Mouse (Mus musculus) limb, embryonic 12.5 days (tissue): ENCODE data around the gene Zc3h8. TPM values are rescaled to one million over a fixed set of nuclear protein-coding genes. Genes with fewer than 3 reads are reported as not detected.

Experiments used
- ATAC-seq: fragments of 200-750 bp; cut with Nextera tagmentation; 2 replicates; pipeline ENCODE4 v1.8.0; 2017; ENCODE audit warnings: low read depth, moderate TSS enrichment; ENCODE audit not compliant: insufficient number of reproducible peaks, insufficient read depth, low FRiP score, low TSS enrichment
- H3K27ac ChIP-seq: fragments of 300-500 bp; sonication (generic); 2 replicates; pipeline ENCODE4 v1.5.1; 2016; ENCODE audit warnings: mild to moderate bottlenecking, moderate library complexity
- H3K27me3 ChIP-seq: fragments of 300-500 bp; sonication (generic); 2 replicates; pipeline ENCODE4 v1.6.1; 2016; ENCODE audit warnings: mild to moderate bottlenecking, moderate library complexity
- H3K36me3 ChIP-seq: fragments of 300-500 bp; sonication (generic); 2 replicates; pipeline ENCODE4 v1.6.1; 2016; ENCODE audit warnings: mild to moderate bottlenecking, moderate library complexity
- H3K4me1 ChIP-seq: fragments of 300-500 bp; sonication (generic); replicated peaks from 2 replicates; pipeline ENCODE4 v1.6.1; 2016
- H3K4me2 ChIP-seq: fragments of 300-500 bp; sonication (generic); 2 replicates; pipeline ENCODE4 v1.6.1; 2016; ENCODE audit warnings: mild to moderate bottlenecking, moderate library complexity
- H3K4me3 ChIP-seq: fragments of 300-500 bp; sonication (generic); replicated peaks from 2 replicates; pipeline ENCODE4 v1.5.1; 2016; ENCODE audit warnings: mild to moderate bottlenecking
- H3K9ac ChIP-seq: fragments of 300-500 bp; sonication (generic); replicated peaks from 2 replicates; pipeline ENCODE4 v1.6.1; 2016; ENCODE audit warnings: mild to moderate bottlenecking, moderate library complexity
- H3K9me3 ChIP-seq: fragments of 300-500 bp; sonication (generic); 2 replicates; pipeline ENCODE4 v1.6.1; 2016; ENCODE audit warnings: mild to moderate bottlenecking, moderate library complexity
- WGBS: fragments of 180-500 bp; shearing (Covaris S2); methylation state at CpG from one replicate; pipeline ENCODE4 v1.1.7; 2016; 5-methylcytosine and 5-hydroxymethylcytosine counted together
- polyA plus RNA-seq: library from polyadenylated mRNA; unstranded; fragments of >200 nt; fragmentation: Nextera tagmentation; extraction: Ambion mirVana; gene quantifications from 2 replicates; pipeline ENCODE4 v1.2.1, GENCODE M21; 2016

Gene Zc3h8
- polyA plus RNA-seq: 9.2 and 9.4 TPM in 2 replicates

GRCm38 (mm10) chr2:128943538-128944528, at the start of gene Zc3h8:
Zc3h8 (minus strand) TSS chr2:128944077.
- H3K4me3 ChIP-seq: peak within 1 kb of the TSS; percentile 74
- WGBS: 2% methylated on average over 65 of the region's 65 CpGs
- peak within 1 kb of the TSS; percentile 72 for H3K9ac ChIP-seq
- H3K4me1 ChIP-seq: 0 out of 2 replicates have a peak, but pooled peaks cover 4% of the 10 kb centered on the region
- peak within 1 kb of the TSS; percentile 74 for H3K4me2 ChIP-seq
- no peaks in the 10 kb centered on the region for H3K27me3 ChIP-seq
- no peaks in the 10 kb centered on the region for H3K9me3 ChIP-seq
- ATAC-seq: peak; percentile 90
- peak within 1 kb of the TSS; percentile 93 for H3K27ac ChIP-seq
- peaks cover 4% of the 10 kb centered on the region; the same call in 1 of the 2 replicates for H3K36me3 ChIP-seq

GRCm38 (mm10) chr2:128984746-128985145, 40.9 kb upstream of the Zc3h8 start:
- Histone ChIP-seq H3K4me1 (no peaks in the 10 kb centered on the region; the same call in 1 of the 2 replicates), H3K27ac (no peak overlapping the region), H3K36me3 (no peaks in the 10 kb centered on the region), H3K27me3 (no peaks in the 10 kb centered on the region), H3K4me3 (no peak overlapping the region), H3K4me2 (no peak overlapping the region), H3K9ac (no peak overlapping the region), H3K9me3 (no peaks in the 10 kb centered on the region)
- WGBS: 86% methylated on average over 3 of the region's 3 CpGs
- no peak for ATAC-seq

- Histone ChIP-seq H3K4me3 (no peak overlapping the region), H3K9me3 (no peaks in the 10 kb centered on the region), H3K36me3 (no peaks in the 10 kb centered on the region), H3K27me3 (no peaks in the 10 kb centered on the region), H3K9ac (no peak overlapping the region), H3K4me1 (no peaks in the 10 kb centered on the region), H3K27ac (no peak overlapping the region), H3K4me2 (no peak overlapping the region)
- WGBS: 67% methylated on average over 4 of the region's 4 CpGs
- ATAC-seq: no peak
Measured at GRCm38 (mm10) chr2:128975572-128975971, 31.7 kb upstream of the Zc3h8 start.

- H3K9me3 ChIP-seq: no peaks in the 10 kb centered on the region
- no peaks in the 10 kb centered on the region for H3K36me3 ChIP-seq
- H3K27ac ChIP-seq: no peak overlapping the region
- no peak overlapping the region for H3K4me3 ChIP-seq
- H3K4me1 ChIP-seq: no peaks in the 10 kb centered on the region
- no peak for ATAC-seq
- H3K4me2 ChIP-seq: no peak overlapping the region
- no peaks in the 10 kb centered on the region for H3K27me3 ChIP-seq
- H3K9ac ChIP-seq: no peak overlapping the region
Measured at GRCm38 (mm10) chr2:128972301-128972700, 28.4 kb upstream of the Zc3h8 start.

GRCm38 (mm10) chr2:128968475-128969083, 24.7 kb upstream of the Zc3h8 start:
- H3K4me1 ChIP-seq: peaks cover 8% of the 10 kb centered on the region
- peak overlapping the region; percentile 100 for H3K27ac ChIP-seq
- H3K9ac ChIP-seq: peak overlapping the region; percentile 99; the same call in 1 of the 2 replicates
- peak overlapping the region; percentile 61 for H3K4me2 ChIP-seq
- ATAC-seq: no peak
- H3K4me3 ChIP-seq: peak overlapping the region; percentile 83
- no peaks in the 10 kb centered on the region for H3K9me3 ChIP-seq
- H3K36me3 ChIP-seq: no peaks in the 10 kb centered on the region
- H3K27me3 ChIP-seq: no peaks in the 10 kb centered on the region

GRCm38 (mm10) chr2:128967661-128968441, 24.0 kb upstream of the Zc3h8 start, which contains the start of gene Gm10762:
Gm10762 (minus strand) TSS chr2:128967725.
- Histone ChIP-seq H3K4me2 (peak within 1 kb of the TSS; percentile 61), H3K4me1 (peaks cover 8% of the 10 kb centered on the region), H3K4me3 (peak within 1 kb of the TSS; percentile 83), H3K9ac (peak within 1 kb of the TSS; percentile 99), H3K9me3 (no peaks in the 10 kb centered on the region), H3K36me3 (no peaks in the 10 kb centered on the region), H3K27me3 (no peaks in the 10 kb centered on the region), H3K27ac (peak within 1 kb of the TSS; percentile 100)
- ATAC-seq: peak; percentile 86
- under 1% methylated on average over 79 of the region's 80 CpGs for WGBS

DNA sequence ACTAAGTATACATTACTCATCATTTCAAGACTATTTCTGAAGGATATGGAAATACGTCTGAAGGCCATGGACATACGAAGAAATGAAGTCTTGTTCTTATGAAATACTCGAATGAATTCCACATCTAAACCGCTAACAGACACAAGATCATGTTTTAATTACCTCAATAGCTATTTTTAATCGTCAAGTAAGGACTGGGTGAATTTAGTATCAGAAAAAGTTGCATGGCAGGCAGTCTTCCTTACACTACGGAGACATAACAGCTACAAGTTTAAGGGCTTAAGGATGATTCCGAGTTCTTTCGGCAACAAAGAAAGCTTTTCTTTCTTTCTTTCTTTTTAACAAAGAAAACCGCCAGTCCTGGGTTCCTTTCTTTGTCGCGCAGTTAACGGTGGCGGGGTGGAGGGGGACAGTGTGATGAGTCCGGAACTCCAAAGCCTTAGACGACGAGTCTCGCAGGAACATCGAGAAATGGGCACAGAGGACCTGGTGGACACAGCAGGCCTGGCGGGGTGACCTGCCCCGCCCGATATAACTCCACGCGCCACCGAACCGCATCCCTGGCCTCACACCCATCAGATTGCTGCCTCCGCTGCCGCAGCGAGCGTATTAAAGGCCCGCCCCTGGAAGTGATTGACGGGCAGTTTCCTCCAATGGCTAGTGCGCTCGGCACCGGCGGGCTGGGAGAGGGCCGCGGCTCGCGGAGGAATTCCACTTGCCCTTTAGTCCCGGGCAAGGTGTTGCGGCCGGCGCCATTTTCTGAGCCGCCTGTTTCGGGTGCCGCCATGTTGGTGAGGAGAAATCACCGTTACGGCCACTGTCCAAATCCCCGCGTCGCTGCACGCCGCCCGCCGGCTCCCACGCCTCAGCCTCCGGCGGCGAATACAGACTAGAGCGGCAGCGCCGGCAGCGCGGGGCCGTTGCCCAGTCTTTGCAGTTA, 23.0 kb upstream of the Zc3h8 start, which contains the start of gene Zc3h6:
Gene Zc3h6 (plus strand): TSS at position 762 of the 940 bp plus-strand sequence.
- Histone ChIP-seq H3K4me2 (peak within 1 kb of the TSS; percentile 61), H3K27me3 (no peaks in the 10 kb centered on the region), H3K4me1 (peaks cover 8% of the 10 kb centered on the region), H3K9ac (peak within 1 kb of the TSS; percentile 99), H3K9me3 (no peaks in the 10 kb centered on the region), H3K4me3 (peak within 1 kb of the TSS; percentile 83), H3K36me3 (no peaks in the 10 kb centered on the region), H3K27ac (peak within 1 kb of the TSS; percentile 100)
- ATAC-seq: peak; percentile 96
- WGBS: 1% methylated on average over 65 of the region's 65 CpGs

- H3K36me3 ChIP-seq: no peaks in the 10 kb centered on the region
- H3K9me3 ChIP-seq: no peaks in the 10 kb centered on the region
- peak overlapping the region; percentile 83; the same call in 1 of the 2 replicates for H3K4me3 ChIP-seq
- peak overlapping the region; percentile 41; the same call in 1 of the 2 replicates for H3K27ac ChIP-seq
- ATAC-seq: no peak
- H3K4me2 ChIP-seq: peak overlapping the region; percentile 61
- peaks cover 8% of the 10 kb centered on the region for H3K4me1 ChIP-seq
- H3K9ac ChIP-seq: no peak overlapping the region
- 26% methylated on average over 6 of the region's 6 CpGs for WGBS
- no peaks in the 10 kb centered on the region for H3K27me3 ChIP-seq
Measured at GRCm38 (mm10) chr2:128966236-128966635, 22.4 kb upstream of the Zc3h8 start.

DNA sequence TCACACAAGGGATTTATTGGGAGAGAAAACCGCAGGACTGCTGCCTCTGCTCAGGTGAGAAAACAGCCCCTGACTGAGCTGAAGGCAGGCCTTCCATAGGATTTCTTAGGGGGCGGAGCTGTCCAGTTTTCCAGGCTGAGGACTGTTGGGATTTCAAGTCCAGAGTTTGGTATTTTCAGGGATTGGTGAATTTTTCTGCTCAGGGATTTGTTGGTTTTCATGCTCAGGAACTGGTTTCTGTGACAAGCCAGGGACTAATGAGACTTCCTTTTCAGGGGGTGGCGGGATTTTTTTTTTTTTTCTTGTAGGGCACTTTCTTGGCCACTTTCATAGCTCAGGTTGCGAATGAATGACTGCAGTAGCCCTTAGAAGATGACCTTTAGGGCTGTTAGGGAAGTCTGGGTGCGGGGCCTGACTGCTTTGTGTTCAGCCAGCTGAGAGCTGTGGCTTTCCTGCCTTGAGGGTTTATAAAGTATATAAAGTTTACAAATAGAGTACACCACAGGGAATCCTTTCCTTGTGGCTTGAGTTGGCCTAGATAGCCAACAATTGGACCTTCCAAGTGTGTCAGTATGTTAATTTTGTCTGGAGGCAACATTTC, 21.7 kb upstream of the Zc3h8 start:
- Histone ChIP-seq H3K4me2 (peak overlapping the region; percentile 61), H3K27ac (peak overlapping the region; percentile 92), H3K27me3 (no peaks in the 10 kb centered on the region), H3K4me1 (peaks cover 8% of the 10 kb centered on the region), H3K36me3 (no peaks in the 10 kb centered on the region), H3K9ac (0 out of 2 replicates have a peak overlapping the region, but pooled peaks have one; percentile 8), H3K4me3 (no peak overlapping the region; the same call in 1 of the 2 replicates), H3K9me3 (no peaks in the 10 kb centered on the region)
- no peak for ATAC-seq
- WGBS: 28% methylated on average over 5 of the region's 5 CpGs
